Mouse (Mus musculus): ENCODE data around the gene Chit1. TPM values are rescaled to one million over a fixed set of nuclear protein-coding genes. Genes with fewer than 3 reads are reported as not detected.

The Chit1 gene
- polyA plus RNA-seq, 1 experiment from 2014 or later = 0.49 TPM

- whole genome bisulfite sequencing = 38% methylated on average over 8 of the region's 8 CpGs
- Histone ChIP-seq H3K4me3 (no peak overlapping the region), H3K4me2 (no peak overlapping the region), H3K9ac (no peak overlapping the region), H3K9me3 (replicated peaks) (peaks cover 3% of the 10 kb centered on the region; the same call in 1 of the 2 replicates), H3K27me3 (replicated peaks) (peaks cover 8% of the 10 kb centered on the region), H3K27ac (ENCODE audit: poor library complexity, severe bottlenecking) (no peak overlapping the region), H3K4me1 (replicated peaks) (peaks cover 17% of the 10 kb centered on the region), H3K36me3 (no peaks in the 10 kb centered on the region)
- ATAC-seq (ENCODE audit: insufficient number of reproducible peaks, low FRiP score) = no peak
These were observed 39.0 kb downstream of the Chit1 start for GRCm38 (mm10) chr1:134150076-134150475.

GRCm38 (mm10) chr1:134150745-134151144 lies 39.7 kb downstream of the Chit1 start:
- no peak for ATAC-seq (ENCODE audit: insufficient number of reproducible peaks, low FRiP score)
- no peak overlapping the region for H3K4me2 ChIP-seq
- no peak overlapping the region for H3K27ac ChIP-seq (ENCODE audit: poor library complexity, severe bottlenecking)
- WGBS = 87% methylated on average over 9 of the region's 9 CpGs
- H3K36me3 ChIP-seq = no peaks in the 10 kb centered on the region
- H3K9me3 ChIP-seq (replicated peaks) = peaks cover 5% of the 10 kb centered on the region; the same call in 1 of the 2 replicates
- H3K4me3 ChIP-seq = no peak overlapping the region
- peaks cover 8% of the 10 kb centered on the region for H3K27me3 ChIP-seq (replicated peaks)
- no peak overlapping the region for H3K9ac ChIP-seq
- peaks cover 17% of the 10 kb centered on the region for H3K4me1 ChIP-seq (replicated peaks)

- WGBS = 29% methylated on average over 13 of the region's 13 CpGs
These were observed 40.8 kb downstream of the Chit1 start for GRCm38 (mm10) chr1:134151655-134152412.

GRCm38 (mm10) chr1:134152626-134153590 lies 41.9 kb downstream of the Chit1 start:
- WGBS = 38% methylated on average over 21 of the region's 21 CpGs
- Histone ChIP-seq H3K27me3 (replicated peaks) (peaks cover 8% of the 10 kb centered on the region; the same call in 1 of the 2 replicates), H3K4me2 (no peak overlapping the region), H3K36me3 (no peaks in the 10 kb centered on the region), H3K9me3 (replicated peaks) (peaks cover 5% of the 10 kb centered on the region; the same call in 1 of the 2 replicates), H3K9ac (peak overlapping the region; percentile 29; the same call in 1 of the 2 replicates), H3K4me3 (no peak overlapping the region), H3K27ac (ENCODE audit: poor library complexity, severe bottlenecking) (no peak overlapping the region), H3K4me1 (replicated peaks) (peaks cover 17% of the 10 kb centered on the region)
- ATAC-seq (ENCODE audit: insufficient number of reproducible peaks, low FRiP score) = no peak

More at GRCm38 (mm10) chr1:134151655-134152412, 40.8 kb downstream of the Chit1 start:
- no peak overlapping the region for H3K4me3 ChIP-seq
- ATAC-seq (ENCODE audit: insufficient number of reproducible peaks, low FRiP score) = peak; percentile 74
- H3K4me2 ChIP-seq = no peak overlapping the region
- no peak overlapping the region for H3K27ac ChIP-seq (ENCODE audit: poor library complexity, severe bottlenecking)
- H3K27me3 ChIP-seq (replicated peaks) = peaks cover 8% of the 10 kb centered on the region; the same call in 1 of the 2 replicates
- H3K9me3 ChIP-seq (replicated peaks) = peaks cover 5% of the 10 kb centered on the region; the same call in 1 of the 2 replicates
- H3K4me1 ChIP-seq (replicated peaks) = peaks cover 17% of the 10 kb centered on the region
- H3K9ac ChIP-seq = no peak overlapping the region
- no peaks in the 10 kb centered on the region for H3K36me3 ChIP-seq

GRCm38 (mm10) chr1:134154121-134154520 lies 43.1 kb downstream of the Chit1 start:
- Histone ChIP-seq H3K4me2 (no peak overlapping the region), H3K4me3 (no peak overlapping the region), H3K9ac (no peak overlapping the region), H3K9me3 (replicated peaks) (peaks cover 5% of the 10 kb centered on the region; the same call in 1 of the 2 replicates), H3K4me1 (replicated peaks) (peaks cover 17% of the 10 kb centered on the region), H3K27ac (ENCODE audit: poor library complexity, severe bottlenecking) (no peak overlapping the region), H3K36me3 (no peaks in the 10 kb centered on the region), H3K27me3 (replicated peaks) (peaks cover 8% of the 10 kb centered on the region; the same call in 1 of the 2 replicates)
- ATAC-seq (ENCODE audit: insufficient number of reproducible peaks, low FRiP score) = no peak
- WGBS = 86% methylated on average over 3 of the region's 3 CpGs

- WGBS = 58% methylated on average over 3 of the region's 3 CpGs
These were observed 43.6 kb downstream of the Chit1 start for GRCm38 (mm10) chr1:134154655-134155054.

GRCm38 (mm10) chr1:134160404-134160803 lies 49.4 kb downstream of the Chit1 start:
- 90% methylated on average over 3 of the region's 3 CpGs for WGBS
- Histone ChIP-seq H3K27ac (ENCODE audit: poor library complexity, severe bottlenecking) (no peak overlapping the region), H3K36me3 (no peaks in the 10 kb centered on the region), H3K9ac (no peak overlapping the region), H3K4me2 (no peak overlapping the region), H3K4me3 (no peak overlapping the region), H3K27me3 (replicated peaks) (0 out of 2 replicates have a peak, but pooled peaks cover 2% of the 10 kb centered on the region), H3K9me3 (replicated peaks) (no peaks in the 10 kb centered on the region), H3K4me1 (replicated peaks) (no peaks in the 10 kb centered on the region)
- no peak for ATAC-seq (ENCODE audit: insufficient number of reproducible peaks, low FRiP score)

More at GRCm38 (mm10) chr1:134154655-134155054, 43.6 kb downstream of the Chit1 start:
- Histone ChIP-seq H3K9me3 (replicated peaks) (peaks cover 5% of the 10 kb centered on the region; the same call in 1 of the 2 replicates), H3K4me2 (no peak overlapping the region), H3K4me3 (no peak overlapping the region), H3K9ac (no peak overlapping the region), H3K4me1 (replicated peaks) (peaks cover 13% of the 10 kb centered on the region), H3K27me3 (replicated peaks) (peaks cover 8% of the 10 kb centered on the region; the same call in 1 of the 2 replicates), H3K27ac (ENCODE audit: poor library complexity, severe bottlenecking) (no peak overlapping the region), H3K36me3 (no peaks in the 10 kb centered on the region)
- ATAC-seq (ENCODE audit: insufficient number of reproducible peaks, low FRiP score) = no peak

- H3K4me2 ChIP-seq = no peak overlapping the region
- no peaks in the 10 kb centered on the region for H3K9me3 ChIP-seq (replicated peaks)
- 0 out of 2 replicates have a peak, but pooled peaks cover 3% of the 10 kb centered on the region for H3K27me3 ChIP-seq (replicated peaks)
- H3K36me3 ChIP-seq = no peaks in the 10 kb centered on the region
- no peak overlapping the region for H3K4me3 ChIP-seq
- WGBS = 72% methylated on average over 6 of the region's 6 CpGs
- ATAC-seq (ENCODE audit: insufficient number of reproducible peaks, low FRiP score) = no peak
- H3K4me1 ChIP-seq (replicated peaks) = no peaks in the 10 kb centered on the region
- H3K27ac ChIP-seq (ENCODE audit: poor library complexity, severe bottlenecking) = no peak overlapping the region
- no peak overlapping the region for H3K9ac ChIP-seq
These were observed 50.4 kb downstream of the Chit1 start for GRCm38 (mm10) chr1:134161399-134161798.

GRCm38 (mm10) chr1:134162510-134163225 lies 51.6 kb downstream of the Chit1 start:
- no peak for ATAC-seq (ENCODE audit: insufficient number of reproducible peaks, low FRiP score)
- no peaks in the 10 kb centered on the region for H3K36me3 ChIP-seq
- no peak overlapping the region for H3K27ac ChIP-seq (ENCODE audit: poor library complexity, severe bottlenecking)
- H3K4me3 ChIP-seq = no peak overlapping the region
- H3K4me1 ChIP-seq (replicated peaks) = peaks cover 4% of the 10 kb centered on the region; the same call in 1 of the 2 replicates
- no peak overlapping the region for H3K9ac ChIP-seq
- no peaks in the 10 kb centered on the region for H3K9me3 ChIP-seq (replicated peaks)
- WGBS = 85% methylated on average over 6 of the region's 6 CpGs
- H3K4me2 ChIP-seq = no peak overlapping the region
- H3K27me3 ChIP-seq (replicated peaks) = 0 out of 2 replicates have a peak, but pooled peaks cover 3% of the 10 kb centered on the region

- H3K4me1 ChIP-seq (replicated peaks) = peaks cover 12% of the 10 kb centered on the region
- WGBS = 86% methylated on average over 7 of the region's 7 CpGs
- ATAC-seq (ENCODE audit: insufficient number of reproducible peaks, low FRiP score) = no peak
- no peak overlapping the region for H3K4me3 ChIP-seq
- no peak overlapping the region for H3K4me2 ChIP-seq
- H3K27ac ChIP-seq (ENCODE audit: poor library complexity, severe bottlenecking) = no peak overlapping the region
- H3K36me3 ChIP-seq = no peaks in the 10 kb centered on the region
- H3K9me3 ChIP-seq (replicated peaks) = no peaks in the 10 kb centered on the region
- H3K9ac ChIP-seq = no peak overlapping the region
- H3K27me3 ChIP-seq (replicated peaks) = 0 out of 2 replicates have a peak, but pooled peaks cover 3% of the 10 kb centered on the region
These were observed 52.4 kb downstream of the Chit1 start for GRCm38 (mm10) chr1:134163476-134163875.
